Mouse (Mus musculus): Measurements from ENCODE around the gene Gm13696. TPM values are rescaled to one million over a fixed set of nuclear protein-coding genes. Genes with fewer than 3 reads are reported as not detected.
"Not testable (repeated sequence)": the region's sequence is repeated elsewhere in the genome, so short reads cannot be mapped to it uniquely, and the experiment has no call there.

Gm13696 gene
- polyA plus RNA-seq, 1 experiment from 2014 or later: not detected

DNA sequence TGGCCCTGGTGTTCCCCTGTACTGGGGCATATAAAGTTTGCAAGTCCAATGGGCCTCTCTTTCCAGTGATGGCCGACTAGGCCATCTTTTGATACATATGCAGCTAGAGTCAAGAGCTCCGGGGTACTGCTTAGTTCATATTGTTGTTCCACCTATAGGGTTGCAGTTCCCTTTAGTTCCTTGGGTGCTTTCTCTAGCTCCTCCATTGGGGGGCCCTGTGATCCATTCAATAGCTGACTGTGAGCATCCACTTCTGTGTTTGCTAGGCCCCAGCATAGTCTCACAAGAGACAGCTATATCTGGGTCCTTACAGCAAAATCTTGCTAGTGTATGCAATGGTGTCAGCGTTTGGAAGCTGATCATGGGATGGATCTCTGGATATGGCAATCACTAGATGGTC, 21.6 kb downstream of the Gm13696 start:
- H3K4me2 ChIP-seq; H3K4me3 ChIP-seq; ATAC-seq; H3K9ac ChIP-seq; H3K36me3 ChIP-seq; H3K4me1 ChIP-seq; H3K27ac ChIP-seq; H3K9me3 ChIP-seq (replicated peaks); H3K27me3 ChIP-seq (replicated peaks): not testable (repeated sequence)
- WGBS (ENCODE audit: insufficient replicate concordance): 33% methylated on average over 2 of the region's 3 CpGs

DNA sequence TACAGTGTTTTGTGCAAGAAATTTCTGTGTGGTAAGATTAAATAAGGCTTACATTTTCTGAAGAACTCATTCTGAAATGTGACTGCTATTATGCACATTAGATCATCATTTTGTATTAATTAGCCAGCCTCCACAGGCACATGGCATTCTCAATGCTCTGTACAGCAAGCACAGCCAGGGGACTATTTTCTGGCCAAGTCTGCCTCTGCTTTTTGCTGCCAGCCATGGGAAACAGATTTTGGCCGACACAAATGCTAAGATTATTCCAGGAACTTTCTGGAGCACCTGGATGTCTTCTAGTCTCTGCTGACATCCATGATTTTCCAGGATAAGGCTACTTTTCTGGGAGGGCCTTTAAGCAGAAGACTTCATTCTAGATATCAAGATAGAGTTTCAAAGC, 36.0 kb downstream of the Gm13696 start:
- peaks cover 6% of the 10 kb centered on the region for H3K4me1 ChIP-seq
- no peak for ATAC-seq
- H3K4me3 ChIP-seq: no peak overlapping the region
- H3K9ac ChIP-seq: no peak overlapping the region
- H3K27me3 ChIP-seq (replicated peaks): no peaks in the 10 kb centered on the region
- no peaks in the 10 kb centered on the region for H3K9me3 ChIP-seq (replicated peaks)
- H3K36me3 ChIP-seq: no peaks in the 10 kb centered on the region
- WGBS (ENCODE audit: insufficient replicate concordance): 63% methylated on average over 1 of the region's 1 CpGs
- H3K4me2 ChIP-seq: no peak overlapping the region
- H3K27ac ChIP-seq: no peak overlapping the region

DNA sequence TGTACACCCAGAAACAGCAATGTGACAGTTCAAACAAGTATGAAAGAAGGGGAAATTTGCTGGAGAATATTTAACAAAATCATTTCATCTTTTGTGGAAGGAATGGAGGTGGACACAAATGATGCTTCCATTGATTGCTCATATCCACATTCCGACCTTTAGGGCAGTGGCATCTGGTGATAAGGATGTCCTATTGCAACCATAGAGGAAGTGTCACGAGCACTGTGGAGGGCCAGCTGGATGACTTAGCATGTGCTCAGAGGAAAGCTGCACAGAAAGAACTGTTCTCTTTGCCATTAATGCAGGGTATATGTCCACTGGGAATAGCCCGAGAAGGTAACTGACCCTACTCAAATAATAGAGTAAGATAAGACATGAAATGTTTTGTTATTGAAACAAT, 36.9 kb downstream of the Gm13696 start:
- H3K4me1 ChIP-seq: peaks cover 6% of the 10 kb centered on the region
- 18% methylated on average over 3 of the region's 3 CpGs for WGBS (ENCODE audit: insufficient replicate concordance)
- ATAC-seq: no peak

DNA sequence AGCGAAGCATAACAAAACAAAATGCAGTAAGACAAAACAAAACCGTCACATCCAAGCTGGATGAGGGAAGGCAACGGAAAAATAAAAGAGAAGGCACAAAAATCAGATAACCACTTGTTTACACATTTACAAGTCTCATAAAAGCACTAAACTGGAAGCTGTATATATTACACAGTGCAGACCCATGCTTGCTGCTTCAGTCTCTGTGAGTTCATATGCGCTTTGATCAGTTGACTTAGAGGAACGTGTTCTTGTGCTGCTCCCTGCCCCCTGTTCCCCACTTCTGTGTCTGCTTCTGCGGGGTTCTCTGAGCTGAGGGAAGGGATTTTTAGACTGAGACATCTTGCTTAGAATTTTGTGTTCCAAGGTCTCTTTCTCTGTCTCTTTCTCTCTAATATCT, 41.6 kb downstream of the Gm13696 start:
- no peak for ATAC-seq
- Histone ChIP-seq H3K9me3 (replicated peaks) (no peaks in the 10 kb centered on the region), H3K4me3 (no peak overlapping the region), H3K36me3 (no peaks in the 10 kb centered on the region), H3K27me3 (replicated peaks) (no peaks in the 10 kb centered on the region), H3K4me2 (no peak overlapping the region), H3K27ac (no peak overlapping the region), H3K4me1 (peaks cover 21% of the 10 kb centered on the region), H3K9ac (no peak overlapping the region)
- WGBS (ENCODE audit: insufficient replicate concordance): 62% methylated on average over 6 of the region's 6 CpGs

More for the DNA sequence above, 36.9 kb downstream of the Gm13696 start:
- Histone ChIP-seq H3K36me3 (no peaks in the 10 kb centered on the region), H3K9ac (no peak overlapping the region), H3K9me3 (replicated peaks) (no peaks in the 10 kb centered on the region), H3K4me3 (no peak overlapping the region), H3K4me2 (no peak overlapping the region), H3K27me3 (replicated peaks) (no peaks in the 10 kb centered on the region), H3K27ac (no peak overlapping the region)

DNA sequence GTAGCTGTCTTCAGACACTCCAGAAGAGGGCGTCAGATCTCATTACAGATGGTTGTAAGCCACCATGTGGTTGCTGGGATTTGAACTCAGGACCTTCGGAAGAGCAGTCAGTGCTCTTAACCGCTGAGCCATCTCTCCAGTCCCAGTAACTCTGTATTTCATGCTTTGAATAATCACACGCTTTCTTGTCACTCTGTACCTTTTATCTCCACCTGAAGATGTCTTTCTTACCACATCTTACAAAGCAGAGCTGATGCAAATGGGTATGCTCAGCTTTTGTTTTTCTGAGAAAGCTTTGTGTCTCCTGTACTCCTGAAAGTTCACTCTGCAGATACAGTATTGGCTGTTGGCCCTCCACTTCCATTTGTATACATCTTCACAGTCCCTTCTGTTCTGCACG, 43.4 kb downstream of the Gm13696 start:
- H3K27me3 ChIP-seq (replicated peaks); H3K36me3 ChIP-seq; H3K4me3 ChIP-seq; ATAC-seq; H3K9me3 ChIP-seq (replicated peaks); H3K9ac ChIP-seq; H3K27ac ChIP-seq; H3K4me2 ChIP-seq: not testable (repeated sequence)
- WGBS (ENCODE audit: insufficient replicate concordance): 68% methylated on average over 5 of the region's 5 CpGs
- H3K4me1 ChIP-seq: peaks cover 23% of the 10 kb centered on the region

DNA sequence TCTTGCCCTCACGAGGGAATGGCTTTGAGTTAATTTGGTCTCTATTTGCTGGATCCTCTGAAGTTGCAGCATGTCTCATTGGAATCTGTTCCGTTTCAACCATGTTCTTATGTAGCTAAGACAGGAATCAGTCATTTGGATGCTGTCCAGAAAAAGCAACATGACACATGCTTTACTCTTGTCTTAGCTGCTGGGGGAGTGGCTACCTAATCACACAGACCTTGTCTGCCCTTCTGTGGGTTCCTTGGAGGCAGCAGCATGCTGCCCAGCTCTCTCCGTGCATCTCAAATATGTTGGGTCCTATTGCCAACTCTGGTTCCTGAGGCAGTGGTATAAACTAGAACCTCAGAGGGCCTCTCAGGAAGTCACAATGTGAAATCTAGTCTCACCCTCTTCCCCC, 45.4 kb downstream of the Gm13696 start:
- WGBS (ENCODE audit: insufficient replicate concordance): 41% methylated on average over 3 of the region's 3 CpGs
- H3K9me3 ChIP-seq (replicated peaks): no peaks in the 10 kb centered on the region
- no peak overlapping the region for H3K9ac ChIP-seq
- ATAC-seq: no peak
- H3K4me3 ChIP-seq: no peak overlapping the region
- H3K4me1 ChIP-seq: peaks cover 26% of the 10 kb centered on the region
- H3K36me3 ChIP-seq: no peaks in the 10 kb centered on the region
- H3K4me2 ChIP-seq: no peak overlapping the region
- no peaks in the 10 kb centered on the region for H3K27me3 ChIP-seq (replicated peaks)
- H3K27ac ChIP-seq: 0 out of 2 replicates have a peak overlapping the region, but pooled peaks have one; percentile 14

DNA sequence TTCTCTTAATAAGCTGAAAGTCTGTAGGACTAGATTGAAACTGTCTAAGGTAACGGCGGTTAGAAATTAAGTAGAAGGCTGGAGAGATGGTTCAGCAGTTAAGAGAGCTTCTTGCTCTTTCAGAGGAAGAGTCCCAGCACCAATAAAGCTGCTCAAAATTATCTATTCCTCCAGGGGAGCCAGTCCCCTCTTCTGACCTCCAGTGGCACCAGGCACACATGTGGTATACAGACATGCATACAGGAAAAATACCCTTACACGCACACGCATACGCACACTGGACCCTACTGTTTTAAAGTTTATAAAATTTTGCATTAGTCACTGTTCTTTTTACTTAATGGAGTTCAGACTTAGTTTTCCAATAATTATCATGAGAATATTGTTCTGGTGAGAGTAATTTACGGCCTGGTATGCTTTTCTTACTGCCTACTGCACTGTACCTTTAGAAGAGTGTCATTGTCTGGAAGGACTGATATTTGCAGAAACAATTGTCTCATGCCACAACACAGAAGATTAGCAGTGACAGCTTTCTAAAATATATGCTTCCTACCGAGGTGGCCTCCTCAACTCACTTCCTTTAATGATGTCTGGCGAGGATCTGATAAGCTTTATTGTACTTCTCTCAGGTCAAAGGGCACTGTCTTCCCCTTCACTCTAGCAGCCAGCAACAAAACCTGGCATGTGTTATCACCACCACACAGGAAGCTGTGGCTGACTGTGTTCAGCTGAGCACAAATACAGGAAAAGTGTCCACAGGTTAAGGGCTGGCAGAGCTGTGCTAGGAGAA, 46.8 kb downstream of the Gm13696 start:
- H3K9me3 ChIP-seq (replicated peaks): no peaks in the 10 kb centered on the region
- 19% methylated on average over 8 of the region's 8 CpGs for WGBS (ENCODE audit: insufficient replicate concordance)
- peak; percentile 80 for ATAC-seq
- H3K4me3 ChIP-seq: no peak overlapping the region
- H3K27ac ChIP-seq: peak overlapping the region; percentile 53
- peaks cover 26% of the 10 kb centered on the region for H3K4me1 ChIP-seq
- H3K27me3 ChIP-seq (replicated peaks): no peaks in the 10 kb centered on the region
- peak overlapping the region; percentile 7; the same call in 1 of the 2 replicates for H3K4me2 ChIP-seq
- no peak overlapping the region for H3K9ac ChIP-seq
- no peaks in the 10 kb centered on the region for H3K36me3 ChIP-seq

DNA sequence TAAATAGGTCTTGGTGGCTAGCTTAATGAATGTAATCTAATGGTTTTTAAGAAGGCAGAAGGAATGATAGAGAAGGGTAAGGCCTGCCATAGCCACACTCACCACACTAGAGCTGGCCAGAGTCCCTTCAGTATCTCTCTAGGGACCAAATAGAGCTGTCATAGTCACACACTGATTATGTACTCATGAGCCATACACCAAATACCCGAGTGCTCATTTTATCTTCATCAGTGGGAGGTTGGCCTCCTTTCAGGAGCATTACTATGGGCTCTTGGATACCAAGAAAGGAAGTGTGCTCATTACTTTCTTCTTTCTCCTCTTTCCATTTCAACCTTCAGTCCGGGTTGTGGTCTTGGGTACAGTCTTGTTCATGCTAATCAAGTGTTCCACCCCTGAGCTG, 49.0 kb downstream of the Gm13696 start:
- Histone ChIP-seq H3K9me3 (replicated peaks) (no peaks in the 10 kb centered on the region), H3K36me3 (no peaks in the 10 kb centered on the region), H3K27me3 (replicated peaks) (no peaks in the 10 kb centered on the region), H3K27ac (no peak overlapping the region), H3K4me3 (no peak overlapping the region), H3K4me1 (peaks cover 26% of the 10 kb centered on the region), H3K4me2 (no peak overlapping the region), H3K9ac (no peak overlapping the region)
- WGBS (ENCODE audit: insufficient replicate concordance): 40% methylated on average over 2 of the region's 2 CpGs
- ATAC-seq: no peak

DNA sequence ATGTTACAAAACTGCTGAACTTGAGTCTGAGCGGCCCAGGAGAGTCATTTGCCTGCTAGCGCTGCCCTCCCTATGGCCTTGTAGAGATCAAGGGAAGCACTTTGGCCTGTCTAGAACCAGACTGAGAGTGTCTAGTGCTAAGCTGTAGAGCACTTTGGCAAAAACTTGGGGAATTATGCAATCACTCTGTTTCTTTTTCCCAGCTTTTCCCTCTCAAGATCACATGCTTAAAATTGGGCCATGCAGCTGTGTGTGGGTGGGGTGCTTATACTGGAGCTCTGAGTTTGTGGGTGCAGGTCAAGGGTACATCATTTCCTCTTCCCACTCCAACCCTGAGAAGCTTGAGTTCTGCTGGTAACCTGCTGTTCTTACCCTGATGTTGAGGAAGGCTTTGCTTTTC, 50.0 kb downstream of the Gm13696 start:
- no peak overlapping the region; the same call in 1 of the 2 replicates for H3K9ac ChIP-seq
- H3K4me2 ChIP-seq: no peak overlapping the region
- no peaks in the 10 kb centered on the region for H3K9me3 ChIP-seq (replicated peaks)
- WGBS (ENCODE audit: insufficient replicate concordance): 81% methylated on average over 2 of the region's 2 CpGs
- H3K27ac ChIP-seq: no peak overlapping the region
- H3K27me3 ChIP-seq (replicated peaks): no peaks in the 10 kb centered on the region
- ATAC-seq: no peak
- H3K36me3 ChIP-seq: no peaks in the 10 kb centered on the region
- H3K4me3 ChIP-seq: no peak overlapping the region
- H3K4me1 ChIP-seq: peaks cover 24% of the 10 kb centered on the region

DNA sequence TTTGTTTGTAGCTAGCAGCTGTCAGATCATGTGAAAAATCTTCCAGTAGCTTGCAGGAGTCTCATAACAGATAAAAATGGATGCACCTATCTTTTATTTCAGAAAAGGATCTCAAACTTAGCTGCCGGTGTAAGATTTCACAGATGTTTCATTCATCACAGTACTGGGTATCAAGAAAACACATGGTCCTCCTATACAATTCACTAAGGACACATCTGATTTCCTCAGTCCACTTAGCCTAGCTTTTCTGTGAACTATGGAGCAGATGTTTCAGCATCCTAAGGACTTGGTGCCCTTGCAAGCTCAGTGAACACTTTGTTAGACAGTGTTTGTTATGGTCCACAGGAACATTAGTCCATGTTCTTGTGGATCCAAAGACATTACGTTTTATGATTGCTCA, 50.4 kb downstream of the Gm13696 start:
- Histone ChIP-seq H3K4me1 (peaks cover 20% of the 10 kb centered on the region), H3K27ac (no peak overlapping the region)
- 75% methylated on average over 2 of the region's 2 CpGs for WGBS (ENCODE audit: insufficient replicate concordance)

More for the DNA sequence above, 50.4 kb downstream of the Gm13696 start:
- H3K27me3 ChIP-seq (replicated peaks): no peaks in the 10 kb centered on the region
- H3K9ac ChIP-seq: no peak overlapping the region
- no peaks in the 10 kb centered on the region for H3K9me3 ChIP-seq (replicated peaks)
- no peaks in the 10 kb centered on the region for H3K36me3 ChIP-seq
- no peak for ATAC-seq
- H3K4me2 ChIP-seq: no peak overlapping the region
- no peak overlapping the region for H3K4me3 ChIP-seq
